Mouse (Mus musculus) layer of hippocampus, postnatal 10 days (tissue): ENCODE results near the gene Elavl4. TPM values are rescaled to one million over a fixed set of nuclear protein-coding genes. Genes with fewer than 3 reads are reported as not detected.

Experiments
- DNase-seq, 2 experiments: peaks; one replicate each; pipeline ENCODE4 v3.0.0; 2021; ENCODE audit warnings: low spot score in 2 of 2
- long read RNA-seq: library from polyadenylated mRNA; stranded (forward); transcript quantifications from one replicate; pipeline ENCODE4 v2.0.0, GENCODE M21; 2023
- total RNA-seq, 2 experiments: library from RNA; stranded (reverse); gene quantifications; 2 replicates each; pipeline ENCODE4 v1.2.3; 2021

Gene Elavl4
- 10 to 100 TPM; 76.6 to 90.2 TPM for total RNA-seq
- long read RNA-seq, full-length matches to known transcripts, result 57 of 80 reads
- long read RNA-seq, partial matches to known transcripts, result 3 of 80 reads
- long read RNA-seq, other reads (novel, unspliced or antisense), result 20 of 80 reads

- peak; percentile 83 to 86 for DNase-seq
Measured at GRCm38 (mm10) chr4:110351178-110352000, at the start of gene Elavl4. Gene Elavl4 (minus strand): TSS chr4:110351909.

DNA sequence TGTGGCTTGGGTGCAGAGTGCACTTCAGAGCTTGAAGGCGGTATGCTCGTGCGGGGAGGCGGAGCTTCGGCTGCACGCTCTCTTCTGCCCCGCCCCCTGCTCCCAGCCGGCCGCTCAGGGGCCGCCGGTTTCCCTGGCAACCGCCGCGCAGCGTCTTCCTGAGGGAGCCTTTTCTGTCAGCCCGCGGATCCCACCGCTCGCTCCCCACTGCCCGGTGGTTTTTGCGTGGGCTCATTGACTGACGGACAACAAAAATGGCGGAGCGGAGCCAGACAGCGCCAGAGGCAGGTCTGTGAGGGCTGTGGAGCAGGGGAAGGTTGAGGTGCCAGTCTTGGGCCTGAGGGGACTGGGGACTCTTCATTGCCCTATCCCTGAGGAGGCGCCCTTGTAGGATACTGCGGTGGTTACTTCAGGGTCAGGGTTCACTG is 45.9 kb upstream of the Elavl4 start, which contains the start of gene Agbl4:
Gene Agbl4 (plus strand): TSS at position 44 of the 428 bp plus-strand sequence.
- DNase-seq, result peak; percentile 64 to 78

GRCm38 (mm10) chr4:110396221-110396620 is 44.5 kb upstream of the Elavl4 start:
- no peak for DNase-seq

DNA sequence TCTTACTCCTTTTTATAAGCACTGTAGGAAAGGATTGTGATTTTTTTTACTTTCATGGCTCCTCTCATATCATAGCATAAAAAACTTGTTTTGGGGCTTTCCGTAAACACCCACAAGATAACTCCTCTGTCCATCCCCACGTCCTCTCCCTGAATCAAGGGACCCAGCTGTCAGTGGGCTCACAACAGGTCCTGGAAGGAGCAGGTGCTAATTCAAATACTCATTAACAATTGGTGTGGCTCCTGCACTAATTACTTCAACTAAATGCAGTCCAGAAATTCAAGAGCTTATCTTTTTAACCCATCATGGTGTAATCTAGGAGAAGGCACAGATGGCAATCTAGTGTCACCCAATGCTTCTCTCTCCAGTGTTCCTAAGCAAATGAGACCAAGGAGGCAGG is 8.9 kb upstream of the Elavl4 start:
- no peak for DNase-seq

DNA sequence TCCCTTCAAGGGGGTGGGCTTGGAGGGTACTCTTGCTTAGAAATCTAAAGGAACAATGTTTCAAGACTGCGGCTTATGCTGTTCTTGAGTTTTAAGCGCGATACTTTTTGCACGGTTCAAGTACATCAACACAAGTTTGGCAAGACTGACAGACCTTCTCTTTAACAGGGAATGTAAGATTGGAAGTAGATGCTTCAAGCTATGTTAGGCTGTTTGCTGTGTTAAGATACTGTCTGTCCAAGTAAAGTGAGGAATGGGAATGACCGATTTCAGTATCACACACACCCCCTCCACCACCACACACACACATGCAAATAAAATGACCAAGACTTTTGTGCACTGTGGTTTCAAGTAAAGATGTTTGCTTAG is 276 bp upstream of the Elavl4 start:
- no peak for DNase-seq

GRCm38 (mm10) chr4:110350856-110351177 is 892 bp downstream of the Elavl4 start:
- DNase-seq, result peak; percentile 5 to 13

GRCm38 (mm10) chr4:110323912-110324311 is 27.8 kb downstream of the Elavl4 start:
- no peak for DNase-seq

DNA sequence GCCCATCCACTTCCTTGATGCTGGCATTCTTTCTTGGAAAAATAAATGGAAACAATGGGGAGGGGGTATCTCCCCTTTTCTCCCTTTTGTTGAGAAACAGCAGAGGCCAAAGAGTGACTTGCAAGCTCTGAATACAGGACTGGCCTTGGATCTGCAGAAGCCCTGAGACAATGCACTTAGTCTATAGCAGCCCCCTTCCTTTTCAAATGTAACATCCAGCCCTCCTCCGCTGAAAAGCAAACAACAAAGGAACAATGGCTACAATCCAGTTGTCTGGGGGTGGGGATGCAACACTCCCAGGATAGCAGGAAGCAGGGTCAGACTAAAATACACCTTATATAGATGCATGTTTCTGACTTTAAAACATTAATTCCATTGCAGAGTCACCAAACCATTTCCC is 39.6 kb downstream of the Elavl4 start:
- DNase-seq, result no peak

DNA sequence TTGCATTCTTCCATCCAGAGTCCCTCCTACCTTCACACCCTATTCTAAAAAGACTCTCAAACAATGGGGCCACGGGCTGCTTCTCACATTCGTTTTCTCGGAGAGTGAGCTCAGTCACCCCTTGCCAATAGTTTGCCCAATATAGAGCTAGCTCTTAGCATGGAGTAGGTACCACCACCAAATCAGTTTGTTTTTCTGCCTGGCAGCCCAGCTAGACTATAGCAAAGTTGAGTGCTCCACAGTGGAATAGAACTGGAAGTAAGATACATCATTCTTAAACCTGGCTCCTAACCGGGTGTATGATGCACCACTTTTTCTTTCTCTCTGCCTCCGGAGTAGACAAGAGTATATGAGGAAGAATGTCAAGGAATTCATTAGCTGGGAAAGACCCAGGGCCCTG is 44.7 kb downstream of the Elavl4 start:
- DNase-seq, result no peak

GRCm38 (mm10) chr4:110306559-110306958 is 45.1 kb downstream of the Elavl4 start:
- DNase-seq, result no peak

- no peak for DNase-seq
Measured at GRCm38 (mm10) chr4:110295793-110296192, 55.9 kb downstream of the Elavl4 start.

- DNase-seq, result no peak
Measured at GRCm38 (mm10) chr4:110293238-110293637, 58.5 kb downstream of the Elavl4 start.

- DNase-seq, result no peak
Measured at GRCm38 (mm10) chr4:110292471-110292870, 59.2 kb downstream of the Elavl4 start.

DNA sequence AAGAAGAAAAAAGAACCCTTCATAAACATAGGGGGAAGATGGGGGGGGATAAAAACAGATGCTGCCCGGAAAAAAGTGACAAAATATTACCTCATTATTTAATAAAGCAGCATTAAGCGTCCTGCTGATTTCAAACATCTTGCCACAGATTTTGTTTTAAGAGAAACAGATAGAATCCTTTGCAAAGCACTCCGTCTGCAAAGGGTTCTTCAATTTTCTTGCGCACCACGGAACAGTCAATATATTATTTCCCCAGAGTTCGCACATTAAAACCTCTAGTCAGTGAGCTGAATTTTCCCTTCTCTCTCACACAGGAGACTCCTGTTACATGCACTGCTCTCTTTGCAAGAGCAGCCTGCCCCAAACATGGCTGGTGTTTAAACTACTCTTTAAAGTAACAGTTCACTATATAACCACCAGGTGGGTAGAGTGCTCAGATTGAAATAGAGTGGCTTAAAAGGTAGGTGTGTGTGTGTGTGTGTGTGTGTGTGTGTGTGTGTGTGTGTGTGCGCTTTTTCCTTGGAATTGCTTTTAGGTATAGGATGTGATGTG is 61.1 kb downstream of the Elavl4 start:
- DNase-seq, result peak in 1 of 2 experiments; percentile 20

DNA sequence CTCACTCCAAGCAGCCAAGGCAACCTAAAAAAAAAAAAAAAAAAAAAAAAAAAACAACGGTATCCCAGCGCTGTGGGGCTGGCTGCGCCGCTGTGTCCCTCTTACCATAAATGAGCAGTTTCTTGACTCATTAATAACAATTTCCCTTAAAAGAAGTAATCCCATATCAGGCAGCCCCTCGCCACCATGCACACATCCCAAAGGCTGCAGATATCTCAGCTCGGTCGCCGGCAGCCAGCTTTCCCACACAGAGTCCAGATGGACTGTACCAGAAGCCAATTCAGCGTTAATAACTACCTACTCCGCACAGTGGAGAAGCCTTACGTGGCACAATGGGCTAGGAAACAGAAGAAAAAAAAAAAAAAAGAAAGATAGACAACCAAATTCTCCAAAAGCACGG is 61.7 kb downstream of the Elavl4 start:
- peak in 1 of 2 experiments; percentile 49 for DNase-seq

DNA sequence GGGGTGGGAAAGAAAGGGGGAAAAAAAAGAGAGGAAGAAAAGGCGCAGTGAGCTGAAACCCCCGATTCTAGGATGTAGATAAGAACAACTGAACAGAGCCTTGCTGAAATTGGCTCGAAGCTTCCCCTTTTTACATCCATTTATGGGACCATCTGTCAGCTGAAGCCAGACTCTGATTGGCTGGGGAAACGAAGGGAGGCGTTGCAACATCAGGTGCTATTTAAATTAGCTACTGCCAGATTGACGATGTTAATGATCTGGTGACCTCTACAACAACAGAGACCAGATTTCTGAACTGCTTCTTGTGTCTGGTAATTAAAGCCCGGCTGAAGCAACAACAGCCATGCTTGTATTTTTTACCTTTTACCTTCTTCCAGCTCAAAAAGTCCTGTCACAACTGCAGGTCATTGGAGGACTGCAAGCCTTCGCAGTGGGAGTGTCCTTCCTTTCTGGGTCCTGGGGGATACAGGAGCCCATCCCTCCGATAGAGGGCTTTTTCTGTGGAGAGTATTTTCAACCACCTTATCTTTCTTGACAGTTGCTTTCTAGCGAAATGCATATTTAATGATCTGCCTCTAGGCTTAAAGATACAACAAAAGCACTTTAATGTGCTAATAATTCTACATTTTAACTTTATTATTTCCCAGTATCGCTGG is 64.2 kb downstream of the Elavl4 start:
- peak; percentile 32 to 52 for DNase-seq

GRCm38 (mm10) chr4:110286841-110287240 is 64.9 kb downstream of the Elavl4 start:
- DNase-seq, result no peak

DNA sequence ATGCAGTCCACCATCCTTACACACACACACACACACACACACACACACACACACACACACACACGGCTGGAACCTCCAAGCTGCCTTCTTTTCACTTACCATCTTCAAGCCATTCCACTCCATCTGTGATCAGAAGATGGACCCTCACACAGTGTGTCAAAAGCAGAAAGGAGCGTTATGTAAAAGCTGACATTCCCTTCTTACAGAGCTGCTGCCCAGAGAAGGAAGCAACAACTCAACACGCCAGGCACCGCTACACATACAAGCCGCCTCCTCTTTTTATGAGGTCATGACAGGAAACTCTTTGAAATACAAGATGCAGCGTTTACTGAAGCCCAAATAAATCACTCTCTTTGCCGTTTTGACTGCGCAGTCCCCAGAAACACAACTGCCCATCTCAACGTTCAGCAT is 65.3 kb downstream of the Elavl4 start:
- peak; percentile 44 to 50 for DNase-seq

- peak; percentile 52 to 57 for DNase-seq
Measured at GRCm38 (mm10) chr4:110285346-110286330, 66.1 kb downstream of the Elavl4 start.

- peak in 1 of 2 experiments; percentile 37 for DNase-seq
Measured at GRCm38 (mm10) chr4:110284446-110284845, 67.3 kb downstream of the Elavl4 start.

GRCm38 (mm10) chr4:110270046-110270445 is 81.7 kb downstream of the Elavl4 start:
- DNase-seq, result no peak
